Mouse (Mus musculus) cortical plate, adult 2 months (tissue): ENCODE results near the gene Cmtm8. TPM values are rescaled to one million over a fixed set of nuclear protein-coding genes. Genes with fewer than 3 reads are reported as not detected.

ENCODE experiments used
- H3K27ac ChIP-seq: fragments of 200-500 bp; 2 replicates; pipeline ENCODE4 v1.5.1; 2012; ENCODE audit warnings: low read length, control low read depth, inconsistent platforms; ENCODE audit not compliant: insufficient read depth
- H3K4me1 ChIP-seq: fragments of 200-500 bp; 2 replicates; pipeline ENCODE4 v1.6.1; 2011; ENCODE audit warnings: low read length; ENCODE audit not compliant: control insufficient read depth, insufficient read depth
- H3K4me3 ChIP-seq: fragments of 200-500 bp; 2 replicates; pipeline ENCODE4 v1.5.1; 2011; ENCODE audit warnings: mild to moderate bottlenecking, low read length, control low read depth; ENCODE audit not compliant: insufficient read depth
- CTCF ChIP-seq: fragments of 200-500 bp; IDR thresholded peaks from 2 replicates; pipeline ENCODE4 v1.5.1; 2011; ENCODE audit warnings: mild to moderate bottlenecking, control low read depth, low read length; ENCODE audit not compliant: insufficient read depth; ENCODE audit errors: extremely low read depth
- POLR2A ChIP-seq: fragments of 200-500 bp; IDR thresholded peaks from 2 replicates; pipeline ENCODE4 v1.6.1; 2011; ENCODE audit warnings: mild to moderate bottlenecking, low read length, control low read depth; ENCODE audit not compliant: insufficient read depth; ENCODE audit errors: extremely low read depth
- polyA plus RNA-seq: library from polyadenylated mRNA; depleted of rRNA; stranded (reverse); fragments of >200 nt; gene quantifications from 2 replicates; pipeline ENCODE4 v1.2.3, GENCODE M21; 2012

Cmtm8 gene
- polyA plus RNA-seq, 1 experiment, result 4.9 TPM

GRCm38 (mm10) chr9:114763341-114763740 lies 80.6 kb downstream of the Cmtm8 start:
- no peaks in the 10 kb centered on the region for H3K4me1 ChIP-seq
- TF ChIP-seq CTCF (0 out of 2 replicates have a peak, but pooled peaks have one; percentile 16), POLR2A (no peak)
- H3K4me3 ChIP-seq, result no peak overlapping the region
- no peak overlapping the region for H3K27ac ChIP-seq

GRCm38 (mm10) chr9:114761848-114762247 lies 82.1 kb downstream of the Cmtm8 start:
- Histone ChIP-seq H3K27ac (no peak overlapping the region), H3K4me3 (no peak overlapping the region), H3K4me1 (no peaks in the 10 kb centered on the region)
- TF ChIP-seq CTCF (no peak), POLR2A (no peak)

GRCm38 (mm10) chr9:114760353-114760752 lies 83.6 kb downstream of the Cmtm8 start:
- H3K27ac ChIP-seq, result no peak overlapping the region
- no peak overlapping the region for H3K4me3 ChIP-seq
- TF ChIP-seq CTCF (no peak), POLR2A (no peak)
- H3K4me1 ChIP-seq, result no peaks in the 10 kb centered on the region

GRCm38 (mm10) chr9:114759886-114760285 lies 84.1 kb downstream of the Cmtm8 start:
- Histone ChIP-seq H3K27ac (no peak overlapping the region), H3K4me1 (no peaks in the 10 kb centered on the region), H3K4me3 (no peak overlapping the region)
- TF ChIP-seq POLR2A (no peak), CTCF (no peak)

- no peaks in the 10 kb centered on the region for H3K4me1 ChIP-seq
- TF ChIP-seq CTCF, result no peak
- H3K4me3 ChIP-seq, result no peak overlapping the region
- no peak overlapping the region for H3K27ac ChIP-seq
Observed at GRCm38 (mm10) chr9:114758801-114759200, 85.2 kb downstream of the Cmtm8 start.

- TF ChIP-seq POLR2A (no peak), CTCF (no peak)
- H3K4me3 ChIP-seq, result no peak overlapping the region
- H3K4me1 ChIP-seq, result no peaks in the 10 kb centered on the region
- no peak overlapping the region for H3K27ac ChIP-seq
Observed at GRCm38 (mm10) chr9:114758272-114758671, 85.7 kb downstream of the Cmtm8 start.

GRCm38 (mm10) chr9:114752863-114753484 lies 91.0 kb downstream of the Cmtm8 start:
- Histone ChIP-seq H3K27ac (peak overlapping the region; percentile 1; the same call in 1 of the 2 replicates), H3K4me1 (peaks cover 4% of the 10 kb centered on the region; the same call in 1 of the 2 replicates), H3K4me3 (peak overlapping the region; percentile 30)
- 0 out of 2 replicates have a peak, but pooled peaks have one; percentile 41 for TF ChIP-seq POLR2A
- peak; percentile 78 for TF ChIP-seq CTCF

GRCm38 (mm10) chr9:114752311-114752710 lies 91.6 kb downstream of the Cmtm8 start:
- Histone ChIP-seq H3K4me1 (peaks cover 4% of the 10 kb centered on the region; the same call in 1 of the 2 replicates), H3K4me3 (peak overlapping the region; percentile 30; the same call in 1 of the 2 replicates), H3K27ac (no peak overlapping the region)
- TF ChIP-seq CTCF (no peak), POLR2A (no peak)

GRCm38 (mm10) chr9:114751582-114751981 lies 92.4 kb downstream of the Cmtm8 start:
- Histone ChIP-seq H3K4me3 (no peak overlapping the region), H3K27ac (no peak overlapping the region), H3K4me1 (peaks cover 7% of the 10 kb centered on the region; the same call in 1 of the 2 replicates)
- TF ChIP-seq CTCF (no peak), POLR2A (no peak)

- Histone ChIP-seq H3K27ac (peak overlapping the region; percentile 39), H3K4me1 (peaks cover 9% of the 10 kb centered on the region), H3K4me3 (no peak overlapping the region)
- TF ChIP-seq POLR2A, result no peak
- TF ChIP-seq CTCF, result no peak
Observed at GRCm38 (mm10) chr9:114747466-114747865, 96.5 kb downstream of the Cmtm8 start.

- no peak for TF ChIP-seq CTCF
- TF ChIP-seq POLR2A, result no peak
- Histone ChIP-seq H3K27ac (peak overlapping the region; percentile 62), H3K4me3 (no peak overlapping the region), H3K4me1 (peaks cover 7% of the 10 kb centered on the region)
Observed at GRCm38 (mm10) chr9:114747012-114747411, 96.9 kb downstream of the Cmtm8 start.
